Mouse (Mus musculus) bone marrow macrophage, adult 2 months (primary cell): ENCODE data around the gene H1foo.

ENCODE experiments used
- CTCF ChIP-seq: IDR thresholded peaks from 2 replicates; pipeline ENCODE4 v1.5.1; 2012; ENCODE audit warnings: low read depth, mild to moderate bottlenecking, low read length, moderate library complexity
- POLR2A ChIP-seq: IDR thresholded peaks from 2 replicates; pipeline ENCODE4 v1.6.1; 2012; ENCODE audit warnings: mild to moderate bottlenecking, low read depth, low read length, borderline replicate concordance

DNA sequence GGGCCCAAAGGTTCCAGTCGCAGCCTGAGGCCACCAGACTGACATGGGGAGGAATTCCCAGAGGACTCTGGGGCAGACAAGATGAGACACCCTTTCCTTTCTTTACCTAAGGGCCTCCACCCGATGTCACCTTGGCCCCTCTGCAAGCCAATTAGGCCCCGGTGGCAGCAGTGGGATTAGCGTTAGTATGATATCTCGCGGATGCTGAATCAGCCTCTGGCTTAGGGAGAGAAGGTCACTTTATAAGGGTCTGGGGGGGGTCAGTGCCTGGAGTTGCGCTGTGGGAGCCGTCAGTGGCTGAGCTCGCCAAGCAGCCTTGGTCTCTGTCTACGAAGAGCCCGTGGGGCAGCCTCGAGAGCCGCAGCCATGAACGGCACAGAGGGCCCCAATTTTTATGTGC lies 13.1 kb upstream of the H1foo start, which contains the start of gene Rho:
- TF ChIP-seq CTCF (no peak), POLR2A (no peak)
